Mouse (Mus musculus) 3134 (cell line): Measurements from ENCODE around the gene Ankrd39.

ENCODE experiments used
- DNase-seq: peaks from one replicate; pipeline ENCODE4 v3.0.0-alpha.2; 2011; ENCODE audit warnings: low spot score; ENCODE audit not compliant: insufficient read length; ENCODE audit errors: extremely low read depth

The Ankrd39 gene

DNA sequence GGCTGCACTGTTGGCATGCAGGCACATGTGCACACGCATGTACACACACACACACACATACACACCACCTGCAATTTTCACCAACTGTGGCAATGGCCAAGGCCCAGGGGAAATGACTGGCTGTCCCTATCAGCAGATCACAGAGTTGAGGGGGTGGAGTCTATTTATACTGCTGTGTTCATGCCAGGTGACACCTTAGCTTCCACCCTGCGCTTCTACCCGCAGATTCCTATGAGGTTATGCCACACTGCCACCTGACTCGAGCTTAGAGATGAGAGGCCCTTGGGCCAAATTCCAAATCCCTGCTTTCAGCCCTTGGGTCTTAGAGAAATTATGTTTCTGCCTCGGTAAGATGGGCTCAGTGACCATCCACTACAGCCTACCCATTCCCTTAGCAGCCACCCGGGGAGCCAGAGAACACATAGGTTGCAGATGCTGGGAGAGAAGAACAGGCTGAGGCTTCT, 12.6 kb downstream of the Ankrd39 start:
- no peak for DNase-seq

GRCm38 (mm10) chr1:36533546-36533945, 13.7 kb downstream of the Ankrd39 start:
- DNase-seq = no peak

DNA sequence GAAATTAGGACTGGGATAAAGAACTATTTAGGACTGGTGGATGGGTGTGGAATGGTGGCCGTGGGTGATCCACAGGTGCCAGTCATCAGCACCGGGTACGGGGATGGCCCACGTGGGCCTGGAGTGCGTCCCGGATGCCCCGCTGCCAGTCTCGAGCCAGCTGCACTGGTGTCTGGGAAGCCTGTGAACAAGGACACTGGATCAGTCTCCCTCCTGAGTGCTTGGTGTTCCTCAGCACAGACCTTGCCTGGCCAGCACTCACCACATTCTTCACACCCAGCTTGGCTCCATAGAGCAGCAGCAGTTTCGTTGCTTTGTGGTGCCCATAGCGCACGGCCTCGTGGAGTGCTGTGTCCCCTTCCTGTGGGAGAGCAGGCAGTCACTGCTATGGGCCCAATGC, 15.8 kb downstream of the Ankrd39 start:
- DNase-seq = no peak

DNA sequence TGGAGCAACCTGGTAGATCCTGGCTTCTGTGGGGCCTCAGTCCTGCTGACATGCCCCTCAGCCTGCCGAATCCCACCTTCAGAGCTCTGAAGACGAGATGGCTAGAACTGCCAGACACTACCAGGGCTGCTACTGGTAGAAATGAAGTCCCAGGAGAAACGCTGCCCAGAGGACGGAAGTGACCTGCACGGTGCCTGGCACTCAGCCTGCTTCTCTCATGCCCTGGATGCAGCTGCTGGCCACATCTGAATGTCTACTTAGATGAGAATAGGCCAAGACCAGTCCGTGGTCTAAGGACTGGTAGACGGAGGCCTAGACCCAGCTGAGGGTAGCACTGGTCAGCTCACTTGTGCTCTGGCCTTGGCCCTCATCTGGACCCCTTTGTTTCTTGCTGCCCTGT, 16.3 kb downstream of the Ankrd39 start:
- no peak for DNase-seq

DNA sequence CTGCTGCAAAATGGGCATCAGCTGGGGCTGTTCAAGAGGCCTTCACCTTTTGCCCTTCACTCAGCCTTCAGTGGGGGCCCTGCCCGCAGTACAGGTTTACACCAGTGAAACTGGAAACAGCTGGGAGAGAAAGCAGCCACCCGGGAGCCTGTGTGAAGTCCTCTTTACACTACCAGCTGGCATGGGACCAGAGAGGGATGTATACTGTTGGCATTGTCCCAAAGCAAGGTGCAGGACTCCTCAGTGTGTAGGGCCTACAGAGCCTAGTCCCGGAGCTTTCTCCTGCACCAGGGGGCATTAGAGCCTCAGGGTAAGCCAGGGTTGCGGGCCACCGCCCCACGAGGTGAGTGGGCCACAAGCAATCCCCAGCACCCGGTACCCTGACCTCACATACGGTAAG, 16.8 kb downstream of the Ankrd39 start:
- no peak for DNase-seq

DNA sequence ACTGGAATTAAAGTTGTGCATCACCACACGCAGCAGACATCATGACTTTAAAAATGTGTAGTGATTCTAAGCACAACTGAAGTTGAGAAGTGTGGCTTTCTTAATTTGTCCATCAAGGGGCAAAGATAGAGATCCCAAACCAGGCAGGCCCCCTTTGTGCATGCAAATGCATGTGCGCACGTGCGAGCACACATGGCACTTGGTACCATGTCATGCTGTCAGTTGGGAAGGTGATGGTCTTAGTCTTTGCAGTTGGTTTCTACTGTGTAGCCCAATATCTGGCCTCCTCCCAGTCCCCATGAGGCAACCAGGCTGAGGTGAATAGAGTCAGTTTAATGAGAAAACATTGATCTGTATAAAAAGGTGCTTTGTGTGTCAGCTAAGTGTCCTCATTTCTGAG, 17.4 kb downstream of the Ankrd39 start:
- DNase-seq = no peak

DNA sequence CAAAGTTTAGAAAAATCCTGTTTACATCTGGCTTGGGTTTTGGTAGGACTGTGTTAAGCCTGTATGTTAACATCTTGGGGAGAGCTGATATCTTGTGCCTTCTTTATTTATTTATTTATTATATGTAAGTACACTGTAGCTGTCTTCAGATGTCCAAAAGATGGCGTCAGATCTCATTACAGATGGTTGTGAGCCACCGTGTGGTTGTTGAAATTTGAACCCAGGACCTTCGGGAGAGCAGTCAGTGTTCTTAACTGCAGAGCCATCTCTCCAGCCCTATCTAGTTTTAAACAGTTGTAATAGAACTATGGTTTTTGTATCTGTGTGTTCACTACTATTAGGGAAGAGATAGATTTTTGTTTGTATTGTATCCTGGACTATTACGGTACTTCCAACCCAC, 18.0 kb downstream of the Ankrd39 start:
- no peak for DNase-seq

- DNase-seq = no peak
Measured at GRCm38 (mm10) chr1:36528351-36528750, 18.9 kb downstream of the Ankrd39 start.

- DNase-seq = no peak
Measured at GRCm38 (mm10) chr1:36526903-36527302, 20.3 kb downstream of the Ankrd39 start.

- DNase-seq = no peak
Measured at GRCm38 (mm10) chr1:36525774-36526173, 21.5 kb downstream of the Ankrd39 start.

DNA sequence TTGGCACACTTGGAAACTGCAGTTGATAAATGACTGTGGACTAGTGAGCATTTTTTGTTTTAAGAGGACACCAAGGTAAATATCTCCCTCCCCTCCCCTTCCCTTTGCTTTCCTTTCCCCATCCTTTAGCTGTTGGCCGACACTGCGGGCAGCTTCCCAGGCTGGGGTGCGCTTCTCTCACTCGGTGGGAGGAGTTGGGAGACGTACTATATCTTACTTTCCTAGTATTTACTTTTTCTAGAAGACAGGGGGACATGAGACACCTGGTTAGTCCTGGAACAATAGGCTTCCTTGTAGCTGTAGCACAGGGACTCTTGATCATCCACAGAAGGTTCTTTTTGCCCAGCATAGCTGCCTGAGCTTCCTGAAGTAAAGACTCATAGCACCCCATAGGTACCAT, 23.2 kb downstream of the Ankrd39 start:
- no peak for DNase-seq

- DNase-seq = no peak
Measured at GRCm38 (mm10) chr1:36523332-36524013, 23.8 kb downstream of the Ankrd39 start.

DNA sequence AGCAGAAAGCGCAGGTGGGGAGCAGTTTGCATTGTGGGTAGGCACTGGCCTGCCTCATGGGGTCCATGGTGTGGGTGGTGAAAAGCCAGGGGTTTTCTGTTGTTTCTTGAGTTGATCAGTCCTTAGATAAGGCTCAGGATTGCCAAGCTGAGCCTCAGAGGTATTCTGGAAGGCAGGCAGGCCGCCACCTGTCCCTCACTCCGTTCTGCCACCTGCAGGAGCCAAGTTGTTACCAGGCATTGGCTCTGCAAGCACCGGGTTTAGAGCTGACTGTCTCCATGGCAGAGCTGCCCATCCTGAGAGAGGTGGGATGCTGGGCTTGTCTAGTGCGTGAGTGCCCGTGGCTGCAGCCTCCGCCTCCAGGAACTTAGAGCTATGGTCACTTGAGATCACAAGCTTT, 25.0 kb downstream of the Ankrd39 start:
- DNase-seq = no peak

DNA sequence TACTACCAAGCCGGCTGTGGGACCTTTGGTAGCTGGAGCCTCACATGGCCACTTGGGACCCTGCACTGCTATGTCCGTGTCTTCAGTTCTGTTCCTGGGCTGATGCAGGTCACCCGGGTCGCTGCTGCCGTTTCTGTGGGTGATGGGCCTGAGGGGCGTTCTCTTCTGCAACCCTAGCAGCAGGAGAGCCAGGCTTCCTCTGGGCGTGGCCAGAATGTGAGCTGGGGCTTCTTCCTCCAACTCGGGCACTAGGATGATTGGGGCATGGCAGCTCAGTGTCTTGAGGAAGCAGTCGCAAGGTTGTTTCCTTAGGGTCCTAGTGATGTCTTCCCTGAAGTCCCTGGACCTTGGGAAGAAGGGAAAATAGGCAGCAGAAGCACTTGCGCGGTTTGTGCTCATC, 27.6 kb downstream of the Ankrd39 start:
- DNase-seq = no peak

- DNase-seq = no peak
Measured at GRCm38 (mm10) chr1:36518259-36518658, 29.0 kb downstream of the Ankrd39 start.

GRCm38 (mm10) chr1:36513718-36514117, 33.5 kb downstream of the Ankrd39 start:
- DNase-seq = no peak

- no peak for DNase-seq
Measured at GRCm38 (mm10) chr1:36513310-36513709, 33.9 kb downstream of the Ankrd39 start.

GRCm38 (mm10) chr1:36512966-36513280, 34.3 kb downstream of the Ankrd39 start:
- no peak for DNase-seq

GRCm38 (mm10) chr1:36512089-36512965, 34.9 kb downstream of the Ankrd39 start:
- peak; percentile 72 for DNase-seq

DNA sequence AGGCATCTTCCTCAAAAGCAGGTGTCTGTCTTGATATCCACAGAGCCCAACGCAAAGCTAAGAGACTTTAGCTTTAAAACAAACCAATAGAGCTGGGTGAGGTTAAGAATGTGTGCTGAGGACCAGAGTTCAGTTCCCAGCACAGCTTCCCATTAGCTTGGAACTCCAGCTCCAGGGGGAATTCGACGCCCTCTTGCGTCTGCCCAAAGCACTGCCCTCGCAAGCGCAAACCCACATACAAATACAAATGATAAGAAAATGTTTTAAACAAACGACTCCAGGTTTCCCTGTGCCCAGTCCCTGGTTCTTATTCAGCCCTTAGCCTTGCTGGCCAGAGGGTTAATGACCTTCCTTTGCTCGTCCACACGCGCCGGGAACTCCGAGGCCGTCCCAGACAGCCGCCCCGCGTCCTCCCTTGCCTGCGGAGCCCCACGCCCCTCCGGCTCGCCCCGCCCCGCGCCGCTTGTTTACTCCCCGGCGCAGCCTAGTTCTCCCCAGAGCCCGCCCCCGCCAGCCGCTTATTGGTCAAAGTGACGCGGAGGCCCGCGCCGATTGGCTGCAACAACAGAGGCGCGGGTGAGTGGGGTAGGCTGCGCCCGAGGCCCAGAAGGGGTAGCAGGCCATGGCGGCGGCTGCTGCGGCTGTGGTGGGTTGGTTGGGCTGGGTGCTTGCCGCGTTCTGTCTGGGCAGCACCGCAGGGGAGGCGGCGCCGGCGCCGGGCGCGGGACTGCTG, 35.8 kb downstream of the Ankrd39 start, which contains the start of gene Cnnm3:
Cnnm3 (plus strand) TSS at position 579 of the 733 bp plus-strand sequence.
- DNase-seq = peak; percentile 98

- no peak for DNase-seq
Measured at GRCm38 (mm10) chr1:36508238-36508637, 39.0 kb downstream of the Ankrd39 start.
